Mouse (Mus musculus): ENCODE results near the gene Pm20d1.
A peak's percentile ranks its signal among the peaks of the same experiment; 100 is the strongest.
"Not testable (repeated sequence)": the region's sequence is repeated elsewhere in the genome, so short reads cannot be mapped to it uniquely, and the experiment has no call there.

Gene Pm20d1

DNA sequence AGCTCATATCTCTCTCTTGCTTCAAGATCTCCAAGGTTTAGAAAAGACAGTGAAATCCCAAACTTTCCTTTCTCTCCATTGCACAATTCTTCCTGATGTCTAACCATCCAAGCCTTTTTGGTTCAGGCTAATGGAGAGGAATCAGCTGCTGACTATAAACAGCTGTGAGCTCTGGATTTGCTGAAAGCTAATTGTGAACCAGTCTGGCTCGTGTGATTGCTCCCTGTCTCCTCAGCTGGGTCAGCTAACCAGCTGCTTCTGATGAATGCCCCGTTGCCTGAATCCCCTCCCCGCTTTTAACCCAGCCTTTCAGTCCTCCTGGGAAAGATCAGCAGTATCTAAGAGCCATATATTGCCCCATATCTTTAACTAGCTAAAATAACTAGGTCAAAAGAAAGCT lies 2.6 kb upstream of the Pm20d1 start:
- DNase-seq (ENCODE audit: extremely low read depth, low read depth), result no peak

DNA sequence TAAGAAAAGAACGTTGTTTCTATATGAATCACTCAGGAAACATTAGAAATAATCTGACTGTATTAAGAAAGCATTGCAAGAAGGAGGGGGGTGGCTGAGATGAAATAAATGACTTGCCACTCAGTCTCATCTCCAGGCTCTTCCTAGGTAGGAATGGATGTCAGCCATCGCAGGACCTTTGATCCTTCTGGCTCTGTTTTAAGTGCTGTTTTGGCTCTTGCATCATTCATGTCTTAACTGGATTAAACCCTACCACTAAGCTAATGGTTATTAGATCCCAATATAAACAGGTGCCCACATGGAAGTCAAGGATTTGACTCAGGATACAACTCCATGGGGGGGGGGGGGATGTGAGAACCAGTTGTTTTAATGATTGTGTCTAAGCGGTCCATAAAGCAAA lies 2.0 kb upstream of the Pm20d1 start:
- no peak for DNase-seq (ENCODE audit: extremely low read depth, low read depth)

DNA sequence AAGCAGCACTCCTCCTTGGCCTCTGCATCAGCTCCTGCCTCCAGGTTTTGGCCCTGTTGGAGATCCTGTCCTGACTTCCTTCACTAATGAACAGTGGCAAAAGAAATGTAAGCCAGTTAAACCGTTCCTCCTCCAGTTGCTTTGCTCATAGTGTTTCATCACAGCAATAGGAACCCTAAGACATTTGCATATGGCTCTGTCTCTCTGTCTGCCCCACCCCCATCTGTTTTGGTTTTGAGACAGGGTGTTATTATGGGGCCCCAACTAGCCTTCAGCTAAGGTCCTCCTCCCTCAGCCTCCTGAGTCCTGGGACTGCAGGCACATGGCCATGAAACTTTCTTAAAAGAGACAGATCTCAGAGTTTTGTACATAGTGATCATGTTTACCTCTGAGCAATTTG lies 2.8 kb downstream of the Pm20d1 start:
- DNase-seq (ENCODE audit: extremely low read depth, low read depth), result no peak

DNA sequence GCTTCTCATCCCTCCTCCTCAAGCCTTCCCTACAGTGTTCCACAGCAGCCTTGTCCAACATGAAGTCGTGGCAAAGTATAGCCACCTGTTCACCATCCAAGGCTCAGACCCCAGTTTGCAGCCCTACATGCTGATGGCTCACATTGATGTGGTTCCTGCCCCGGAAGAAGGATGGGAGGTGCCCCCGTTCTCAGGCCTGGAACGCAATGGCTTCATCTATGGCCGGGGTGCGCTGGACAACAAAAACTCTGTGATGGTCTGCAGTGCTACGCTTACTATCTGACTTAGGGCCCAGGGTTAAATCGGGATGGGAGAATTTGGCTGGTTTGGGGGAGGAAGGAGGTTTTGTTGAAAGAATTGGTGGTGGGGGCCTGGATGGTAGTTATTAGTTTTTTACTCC lies 3.9 kb downstream of the Pm20d1 start:
- no peak for DNase-seq (ENCODE audit: extremely low read depth, low read depth)

DNA sequence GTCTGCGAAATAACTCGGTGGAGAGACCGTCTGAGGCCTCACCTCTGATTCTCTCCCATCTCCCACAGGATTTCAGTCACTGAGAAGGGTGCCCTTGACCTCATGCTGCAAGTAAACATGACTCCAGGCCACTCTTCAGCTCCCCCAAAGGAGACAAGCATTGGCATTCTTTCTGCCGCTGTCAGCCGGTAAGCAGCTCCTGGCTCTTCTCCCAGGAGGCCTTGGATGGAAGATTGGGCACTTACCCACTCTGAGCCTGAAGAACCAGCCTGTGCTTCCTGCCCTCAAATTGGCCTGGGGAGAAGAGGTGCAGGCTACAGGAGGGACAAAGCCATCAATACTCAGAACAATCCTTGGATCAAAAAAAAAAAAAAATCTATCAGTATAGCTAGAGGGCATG lies 5.5 kb downstream of the Pm20d1 start:
- no peak for DNase-seq (ENCODE audit: extremely low read depth, low read depth)

DNA sequence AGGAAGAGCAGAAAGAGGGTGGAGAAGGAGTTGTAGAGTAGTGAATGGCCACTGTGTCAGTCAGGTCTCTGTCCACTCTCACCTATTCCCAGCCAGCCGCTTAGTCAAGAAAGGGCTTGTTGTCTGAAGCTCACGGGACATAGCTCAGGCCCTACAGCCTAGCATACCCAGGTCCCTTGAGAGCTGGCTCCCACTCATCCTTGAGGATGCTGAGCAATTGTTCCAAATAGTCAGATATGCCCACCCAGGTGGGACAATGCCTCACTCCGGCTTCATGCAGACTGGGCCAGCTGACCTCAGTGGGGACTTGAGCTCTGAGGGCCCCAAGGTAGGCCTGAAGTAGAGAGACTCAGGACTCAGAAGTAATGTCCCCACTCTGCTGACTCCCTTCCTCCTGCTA lies 7.0 kb downstream of the Pm20d1 start:
- no peak for DNase-seq (ENCODE audit: extremely low read depth, low read depth)

DNA sequence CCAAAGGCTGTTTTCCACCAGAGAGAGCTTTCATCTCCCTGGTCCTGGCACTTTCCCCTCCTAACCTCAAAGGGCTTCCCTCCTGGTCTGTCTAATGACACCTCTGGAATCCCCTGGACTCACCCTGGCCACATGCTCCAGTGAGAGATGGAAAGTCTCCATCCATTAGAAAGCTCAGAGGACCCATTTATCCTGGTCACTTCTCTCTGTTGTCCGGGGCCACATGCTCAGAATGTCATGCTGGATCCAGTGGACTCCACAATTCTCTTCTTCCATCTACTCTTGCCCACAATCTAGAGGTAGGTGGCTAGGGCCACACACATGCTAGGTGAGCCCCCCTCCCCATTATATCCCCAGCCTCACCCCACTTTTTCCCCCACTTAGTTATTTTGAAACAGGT lies 11.8 kb downstream of the Pm20d1 start:
- no peak for DNase-seq (ENCODE audit: extremely low read depth, low read depth)

DNA sequence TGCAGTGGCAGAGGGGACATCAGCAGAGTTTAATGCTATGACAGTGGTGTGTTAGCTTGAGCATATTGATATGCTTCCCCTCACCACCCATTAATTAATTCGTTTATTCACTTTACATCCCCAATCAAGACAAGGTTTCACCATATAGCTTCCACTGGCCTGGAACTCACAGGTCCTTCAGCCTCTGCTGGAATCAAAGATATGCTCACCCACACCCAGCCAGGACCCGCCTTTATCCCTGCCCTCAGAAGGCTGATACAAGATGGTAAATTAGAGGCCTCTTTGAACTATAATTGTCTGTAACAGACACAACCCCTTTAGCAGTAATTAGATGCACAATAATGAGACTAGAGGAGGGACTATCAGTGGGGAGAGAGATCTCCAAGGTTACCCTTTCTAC lies 12.5 kb downstream of the Pm20d1 start:
- no peak for DNase-seq (ENCODE audit: extremely low read depth, low read depth)

DNA sequence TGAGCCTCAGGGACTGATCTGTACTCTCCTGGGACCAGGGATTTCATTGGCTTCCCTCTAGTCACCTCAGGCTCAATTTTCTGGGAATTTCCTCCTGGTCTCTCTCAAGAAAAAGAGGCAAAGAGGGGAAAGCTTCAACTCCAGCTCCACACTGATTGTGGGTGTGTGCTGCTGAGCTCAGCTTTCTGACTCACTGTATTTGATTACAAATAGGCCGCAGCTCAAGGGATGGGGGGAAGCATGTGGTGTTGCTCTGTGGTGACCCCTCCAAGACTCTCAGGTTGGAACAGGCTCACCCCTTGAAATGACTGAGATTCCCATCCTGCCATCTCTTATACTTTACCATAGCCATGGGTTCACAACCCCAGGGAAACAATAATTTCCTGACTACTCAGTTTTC lies 14.2 kb downstream of the Pm20d1 start:
- DNase-seq (ENCODE audit: extremely low read depth, low read depth), result no peak

DNA sequence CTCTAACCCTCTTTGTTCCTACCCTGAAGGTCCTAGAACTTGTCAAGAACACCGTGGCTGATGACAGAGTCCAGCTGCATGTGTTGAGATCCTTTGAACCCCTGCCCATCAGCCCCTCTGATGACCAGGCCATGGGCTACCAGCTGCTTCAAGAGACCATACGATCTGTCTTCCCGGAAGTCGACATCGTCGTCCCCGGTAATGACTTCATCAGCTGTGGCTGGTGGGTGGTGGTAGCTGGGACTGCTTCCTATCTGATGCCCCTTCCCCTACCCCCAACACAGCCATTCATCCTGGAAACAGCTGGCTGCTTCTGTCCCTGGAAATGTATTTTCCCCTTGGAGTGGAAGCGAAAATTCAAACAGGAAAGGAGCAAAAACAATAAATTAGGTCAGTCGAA lies 14.8 kb downstream of the Pm20d1 start:
- DNase-seq (ENCODE audit: extremely low read depth, low read depth), result no peak

DNA sequence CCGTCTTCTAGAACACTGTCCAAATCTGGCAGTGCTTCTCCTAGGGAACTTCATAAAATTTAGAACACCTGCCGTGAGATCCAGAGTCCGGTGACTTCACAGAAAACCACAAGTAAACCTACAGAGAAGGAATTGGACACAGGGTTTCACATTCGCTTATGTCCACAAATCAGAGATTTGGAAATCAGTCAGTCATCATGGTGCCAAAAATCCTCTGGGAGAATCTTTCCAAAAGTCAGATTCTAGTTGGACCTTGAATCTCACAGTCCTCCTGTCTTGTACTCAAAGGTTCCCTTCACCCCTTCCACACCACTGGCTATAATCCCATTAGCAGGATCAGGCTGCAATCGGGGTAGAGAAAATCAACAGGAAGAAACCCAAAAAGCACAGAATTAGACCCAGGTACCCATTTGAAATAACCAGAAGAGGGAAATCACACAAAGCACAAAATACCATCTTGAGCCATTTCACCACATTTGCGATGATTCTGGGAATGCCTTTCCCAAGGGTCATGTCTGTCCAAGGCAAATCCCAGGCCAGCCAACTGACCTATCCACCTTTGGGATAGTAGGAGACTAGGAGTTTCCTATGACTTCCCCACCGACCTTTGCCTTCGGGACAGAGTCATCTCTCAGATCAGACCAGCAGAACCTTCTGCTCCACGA lies 15.6 kb downstream of the Pm20d1 start:
- DNase-seq (ENCODE audit: extremely low read depth, low read depth), result no peak

DNA sequence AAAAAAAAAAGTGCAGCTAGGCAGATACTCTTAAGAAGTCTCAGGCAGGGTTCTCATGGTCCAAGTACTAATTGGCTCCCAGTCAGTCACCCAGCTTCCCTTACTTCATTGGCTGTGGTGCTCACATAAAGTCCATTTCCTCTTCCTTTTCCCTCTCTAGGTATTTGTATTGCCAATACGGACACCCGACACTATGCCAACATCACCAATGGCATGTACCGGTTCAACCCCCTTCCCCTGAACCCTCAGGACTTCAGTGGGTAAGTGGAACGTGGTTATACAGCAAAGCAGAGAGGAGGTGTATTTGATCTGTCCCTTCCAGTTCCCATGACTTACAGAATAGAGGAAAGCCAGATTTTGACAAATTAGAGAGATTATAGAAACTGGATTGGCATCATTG lies 16.6 kb downstream of the Pm20d1 start:
- DNase-seq (ENCODE audit: extremely low read depth, low read depth), result no peak

DNA sequence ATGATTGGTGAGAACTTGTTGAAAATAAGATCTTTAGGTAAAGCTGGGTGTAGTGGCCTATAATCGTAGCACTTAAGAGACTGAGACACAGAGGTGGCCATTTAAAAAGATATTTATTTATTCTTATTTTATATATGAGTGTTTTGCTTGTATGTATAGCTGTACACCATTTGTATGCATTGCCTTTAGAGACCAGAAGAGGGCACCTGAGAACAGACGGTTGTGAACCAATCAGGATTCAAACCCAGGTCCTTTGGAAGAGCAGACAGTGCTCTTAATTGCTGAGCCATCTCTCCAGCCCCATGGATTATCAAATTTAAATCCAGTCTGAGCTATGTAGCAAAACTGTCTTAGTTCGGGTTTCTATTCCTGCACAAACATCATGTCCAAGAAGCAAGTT lies 17.0 kb downstream of the Pm20d1 start:
- DNase-seq (ENCODE audit: extremely low read depth, low read depth), result peak; percentile 8

DNA sequence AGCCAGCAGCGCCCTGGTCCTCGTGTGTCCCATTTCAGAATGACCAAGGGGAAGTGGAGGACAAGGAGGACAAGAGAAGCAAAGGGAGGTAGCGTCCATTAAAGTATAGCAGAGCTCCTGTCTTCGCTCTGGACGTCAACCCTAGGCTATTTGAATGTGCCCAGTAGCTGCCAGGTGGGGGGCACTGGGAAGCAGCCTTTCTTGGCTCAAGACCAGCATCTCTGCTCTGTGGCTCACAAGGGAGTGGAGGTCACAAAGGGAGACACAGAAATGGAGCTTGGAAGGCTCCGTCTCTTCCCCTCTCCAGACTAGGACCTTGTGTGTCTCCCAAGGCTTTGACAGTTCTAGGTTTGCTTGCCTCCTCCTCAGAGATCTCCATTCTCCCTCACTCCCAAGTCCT lies 19.7 kb downstream of the Pm20d1 start:
- DNase-seq (ENCODE audit: extremely low read depth, low read depth), result no peak

DNA sequence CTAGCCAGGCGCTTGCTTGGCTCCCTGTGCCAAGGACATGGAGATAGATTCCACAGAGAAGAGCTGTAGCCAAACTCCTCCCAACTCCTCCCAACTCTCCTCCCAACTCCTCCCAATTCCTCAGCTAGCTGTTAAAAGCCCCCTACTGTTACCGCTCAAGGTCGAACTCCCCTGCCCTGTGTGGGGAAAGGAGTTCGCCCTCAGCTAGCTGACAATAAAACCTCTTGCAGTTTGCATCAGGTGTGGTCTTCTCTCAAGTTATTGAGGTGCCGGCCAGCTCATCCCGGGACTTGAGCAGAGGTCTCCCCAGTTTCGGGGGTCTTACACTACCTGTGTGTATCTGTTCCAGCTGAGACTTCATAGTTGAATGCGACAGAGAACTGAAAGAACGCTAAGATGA lies 23.2 kb downstream of the Pm20d1 start:
- not testable (repeated sequence) for DNase-seq (ENCODE audit: extremely low read depth, low read depth)

DNA sequence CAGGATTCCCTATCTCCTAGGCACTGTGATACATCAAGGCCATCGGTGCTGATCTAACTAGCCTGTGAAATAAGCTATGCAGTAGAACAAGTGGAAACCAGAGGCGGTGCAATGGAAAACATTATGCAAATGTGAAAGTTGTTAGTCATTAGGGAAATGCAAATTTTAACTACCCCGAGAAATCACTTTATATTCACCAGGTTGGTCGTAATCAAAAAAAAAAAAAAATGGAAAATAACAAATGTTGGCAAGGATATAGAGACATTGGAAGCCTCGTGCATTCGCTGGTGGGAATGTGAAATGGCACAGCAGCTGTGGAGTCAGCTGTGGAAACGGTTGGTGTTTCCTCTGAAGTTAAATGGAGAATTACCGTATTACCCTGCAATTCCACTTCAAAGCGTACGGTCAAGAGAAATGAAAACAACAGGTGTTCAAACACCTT lies 23.7 kb downstream of the Pm20d1 start:
- DNase-seq (ENCODE audit: extremely low read depth, low read depth), result no peak

DNA sequence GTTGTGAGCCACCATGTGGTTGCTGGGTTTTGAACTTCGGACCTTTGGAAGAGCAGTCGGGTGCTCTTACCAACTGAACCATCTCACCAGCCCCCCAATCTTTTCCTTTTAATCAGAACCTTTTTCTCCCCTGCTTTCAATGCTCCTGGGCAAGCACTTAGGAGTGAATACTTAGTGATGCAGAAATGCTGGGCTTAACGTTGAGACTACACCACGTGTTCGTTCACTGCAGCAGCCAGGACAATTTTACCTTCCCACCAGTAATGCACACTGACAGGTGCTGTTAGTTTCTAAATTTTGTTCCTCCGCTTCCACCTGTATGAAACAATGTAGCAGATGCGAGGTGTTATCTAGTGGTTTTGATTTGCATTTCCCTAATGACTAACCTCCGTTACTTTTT lies 25.1 kb downstream of the Pm20d1 start:
- no peak for DNase-seq (ENCODE audit: extremely low read depth, low read depth)

DNA sequence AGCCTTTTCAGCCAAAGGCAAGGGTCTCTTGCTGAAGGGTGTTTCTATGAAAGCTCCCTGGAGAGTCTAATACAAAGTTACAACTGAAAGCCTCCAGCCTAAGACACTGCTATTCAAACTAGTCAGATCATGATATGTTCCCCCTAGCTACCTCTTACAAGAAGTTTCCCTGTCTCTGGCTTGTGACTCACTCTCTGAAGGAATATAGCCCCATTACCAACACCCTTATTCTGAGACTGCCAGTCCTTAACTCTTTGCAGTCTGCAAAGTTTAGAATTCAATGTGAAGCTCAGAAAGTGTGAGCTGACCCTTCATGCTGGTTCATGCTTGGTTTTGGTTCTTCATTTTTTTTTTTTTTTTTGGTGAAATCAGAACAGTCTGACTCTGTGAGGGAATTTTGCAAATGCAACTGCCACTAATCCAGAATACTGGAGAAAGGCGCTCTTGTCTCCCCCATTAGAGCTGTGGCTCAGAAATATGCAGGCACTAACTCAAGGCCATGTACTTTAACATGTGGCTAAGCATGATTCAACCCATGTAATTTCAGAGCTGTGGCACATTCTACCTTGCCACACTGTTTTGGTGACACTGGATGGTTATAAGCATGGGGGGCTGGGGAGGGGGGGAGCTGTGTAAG lies 25.8 kb downstream of the Pm20d1 start:
- DNase-seq (ENCODE audit: extremely low read depth, low read depth), result no peak

DNA sequence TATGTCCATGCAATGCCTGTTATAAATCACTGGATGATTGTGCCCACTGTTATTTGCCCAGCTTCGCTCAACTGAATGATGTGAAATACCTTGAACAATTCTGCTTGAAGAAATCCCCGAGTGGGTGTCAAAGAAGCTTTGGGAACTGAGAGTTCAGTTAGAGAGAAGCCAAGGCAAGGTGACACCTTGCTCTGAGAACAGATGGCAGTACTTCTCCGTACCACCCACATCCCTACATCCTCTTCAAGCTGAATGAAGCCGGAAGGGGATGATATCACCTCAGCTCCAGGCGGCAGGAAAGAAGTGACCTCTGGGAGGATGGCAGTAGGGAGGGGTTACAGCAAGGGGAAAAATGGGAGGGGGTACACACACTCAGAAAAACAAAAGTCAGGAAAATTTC lies 26.4 kb downstream of the Pm20d1 start:
- no peak for DNase-seq (ENCODE audit: extremely low read depth, low read depth)

DNA sequence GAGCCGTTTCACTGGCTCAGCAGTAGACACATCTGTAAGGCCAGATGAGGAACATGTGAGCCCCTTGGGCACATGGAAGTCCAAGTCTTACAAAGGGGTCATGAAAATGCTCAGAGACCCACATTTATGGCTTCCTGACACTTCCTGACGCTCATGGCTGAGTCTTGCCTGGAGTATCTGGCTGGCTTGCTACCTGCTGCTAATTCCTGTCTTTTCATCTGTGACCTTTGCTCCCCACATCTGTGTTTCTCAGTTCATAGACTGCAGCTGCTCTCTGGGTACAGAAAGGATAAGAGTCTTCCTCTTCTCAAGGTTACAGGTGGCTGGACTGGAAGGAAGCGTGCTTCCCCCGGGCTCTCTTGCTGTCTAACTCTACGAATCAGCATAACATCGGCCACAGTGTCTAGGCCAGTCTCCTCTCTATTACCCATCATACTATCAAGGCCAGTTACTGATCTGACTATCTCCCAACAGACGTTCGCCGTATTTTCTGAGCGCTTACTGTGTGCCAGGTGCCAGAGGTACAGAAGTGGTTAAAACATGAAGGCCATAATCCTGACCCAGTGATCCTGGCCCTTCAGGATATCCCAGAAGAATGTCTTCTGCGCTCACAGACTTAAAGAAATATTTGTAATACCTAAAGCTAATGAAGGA lies 27.5 kb downstream of the Pm20d1 start:
- no peak for DNase-seq (ENCODE audit: extremely low read depth, low read depth)

DNA sequence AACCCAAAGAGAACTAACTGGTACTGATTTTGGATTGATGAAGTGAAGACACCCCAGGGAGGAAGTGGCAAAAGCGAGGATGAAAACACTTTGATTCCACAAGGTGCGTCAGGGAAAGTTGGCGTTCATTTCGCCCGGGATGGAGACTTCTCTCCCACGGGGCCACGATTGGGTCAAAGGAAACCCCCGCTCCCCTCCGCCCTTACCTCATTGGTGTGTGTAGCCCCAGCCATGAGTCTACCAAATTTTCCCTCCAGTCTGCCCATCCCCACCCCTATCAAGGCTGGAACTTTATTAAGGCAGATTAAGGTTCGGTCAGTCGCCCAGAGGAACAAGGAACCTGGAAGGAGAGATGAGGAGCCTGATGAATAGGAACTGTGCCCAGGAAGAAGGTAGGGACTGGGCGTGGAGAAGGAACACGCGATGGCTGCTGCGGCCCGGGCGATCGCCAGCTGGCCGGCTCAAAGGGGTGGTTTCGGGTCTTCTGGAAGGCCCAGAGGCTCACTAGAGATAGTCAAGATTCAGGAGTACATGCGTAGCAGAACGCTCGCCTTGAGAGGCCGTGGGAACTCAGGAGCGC lies 30.1 kb downstream of the Pm20d1 start, which contains the start of gene Slc41a1:
Gene Slc41a1, plus strand, starts transcription at position 287 of the 580 bp plus-strand sequence.
- peak; percentile 7 for DNase-seq (ENCODE audit: extremely low read depth, low read depth)

DNA sequence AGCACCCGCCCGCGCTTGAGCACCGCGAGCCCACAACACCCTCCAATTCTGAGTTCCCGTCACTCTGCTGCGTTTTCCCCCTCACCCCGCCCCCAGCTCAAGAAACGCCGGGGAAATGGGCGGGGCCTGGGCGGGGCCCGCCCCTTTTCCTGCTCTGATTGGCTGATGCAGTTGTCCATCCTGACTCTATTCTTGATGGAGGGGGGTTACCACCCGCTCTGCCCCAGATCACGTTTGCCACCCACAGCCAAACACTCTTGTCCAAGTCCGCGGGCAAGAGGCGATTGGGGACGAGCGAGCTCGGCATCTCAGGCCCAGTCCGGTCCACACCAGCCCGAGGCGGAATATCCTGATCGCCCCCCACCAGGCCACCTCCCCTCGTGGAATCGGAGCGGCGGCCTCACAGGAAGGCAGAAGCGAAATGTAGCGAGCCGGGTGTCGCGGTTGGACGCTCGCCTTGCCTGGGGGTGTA lies 30.6 kb downstream of the Pm20d1 start:
- DNase-seq (ENCODE audit: extremely low read depth, low read depth), result peak; percentile 85
